Mouse (Mus musculus) liver, adult 2 months (tissue): ENCODE measurements at regions not wholly inside any gene's neighbourhood (a gene's known extent, or its start where the extent isn't known, plus 50 kb on each side); places are given as distances from the start of the nearest gene placed in this dataset.

ENCODE experiments used
- DNase-seq: peaks from one replicate; pipeline ENCODE4 v3.0.0-alpha.2; 2011; ENCODE audit warnings: low read depth, low spot score; ENCODE audit errors: extremely low read depth
- H3K27ac ChIP-seq: fragments of 200-500 bp; replicated peaks from 2 replicates; pipeline ENCODE4 v1.5.1; 2012; ENCODE audit warnings: low read depth, mild to moderate bottlenecking, control low read depth, inconsistent platforms, low read length; ENCODE audit not compliant: insufficient read depth
- H3K27me3 ChIP-seq: fragments of 200-500 bp; 2 replicates; pipeline ENCODE4 v1.6.1; 2012; ENCODE audit warnings: mild to moderate bottlenecking, moderate library complexity, low read length, inconsistent platforms; ENCODE audit not compliant: control insufficient read depth, insufficient read depth
- H3K36me3 ChIP-seq: fragments of 200-500 bp; 2 replicates; pipeline ENCODE4 v1.6.1; 2012; ENCODE audit warnings: low read length, inconsistent platforms; ENCODE audit not compliant: control insufficient read depth, insufficient read depth
- H3K4me1 ChIP-seq: fragments of 200-500 bp; 2 replicates; pipeline ENCODE4 v1.6.1; 2011; ENCODE audit warnings: low read length; ENCODE audit not compliant: control insufficient read depth, insufficient read depth
- H3K4me3 ChIP-seq: fragments of 200-500 bp; 2 replicates; pipeline ENCODE4 v1.5.1; 2011; ENCODE audit warnings: low read depth, mild to moderate bottlenecking, control low read depth, low read length, moderate library complexity; ENCODE audit not compliant: insufficient read depth
- H3K79me2 ChIP-seq: fragments of 200-500 bp; 2 replicates; pipeline ENCODE4 v1.6.1; 2012; ENCODE audit warnings: inconsistent platforms, mild to moderate bottlenecking, low read length, moderate library complexity; ENCODE audit not compliant: control insufficient read depth, insufficient read depth
- H3K9ac ChIP-seq: fragments of 200-500 bp; 2 replicates; pipeline ENCODE4 v1.6.1; 2012; ENCODE audit warnings: low read depth, mild to moderate bottlenecking, control low read depth, inconsistent platforms, low read length
- CTCF ChIP-seq: fragments of 200-500 bp; IDR thresholded peaks from 2 replicates; pipeline ENCODE4 v1.5.1; 2011; ENCODE audit warnings: low read depth, low read length, control low read depth
- POLR2A ChIP-seq: fragments of 200-500 bp; IDR thresholded peaks from 2 replicates; pipeline ENCODE4 v1.6.1; 2011; ENCODE audit warnings: low read length, control low read depth; ENCODE audit not compliant: insufficient read depth; ENCODE audit errors: extremely low read depth
- WGBS: fragments of 180-500 bp; shearing (Covaris S2); methylation state at CpG from one replicate; pipeline ENCODE4 v1.1.7; 2018; 5-methylcytosine and 5-hydroxymethylcytosine counted together

DNA sequence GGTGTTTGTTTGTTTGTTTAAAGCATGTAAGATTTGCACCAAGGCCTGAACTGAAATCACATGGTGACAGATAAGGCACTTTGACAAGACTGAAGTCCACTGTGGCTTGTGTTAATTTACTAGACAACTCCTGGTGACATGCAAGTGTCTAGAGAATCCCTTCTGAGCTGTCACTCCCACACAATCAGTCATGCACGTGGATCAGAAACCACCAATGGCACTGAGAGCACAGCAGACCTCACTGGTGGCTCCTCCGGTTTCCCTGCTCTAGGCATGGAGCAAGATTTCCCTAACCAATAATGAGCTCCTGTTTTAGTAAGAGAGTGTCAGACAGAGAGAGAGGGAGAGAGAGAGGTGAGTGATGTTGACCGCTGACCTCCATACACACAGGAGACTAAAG lies 63.1 kb upstream of the Tle3 start:
- peak; percentile 74 for DNase-seq
- peaks cover 15% of the 10 kb centered on the region; the same call in 1 of the 2 replicates for H3K4me1 ChIP-seq
- H3K79me2 ChIP-seq, result no peaks in the 10 kb centered on the region
- no peak overlapping the region for H3K4me3 ChIP-seq
- no peak overlapping the region for H3K27ac ChIP-seq
- no peak overlapping the region for H3K9ac ChIP-seq
- 69% methylated on average over 3 of the region's 3 CpGs for WGBS
- no peaks in the 10 kb centered on the region for H3K36me3 ChIP-seq
- no peaks in the 10 kb centered on the region for H3K27me3 ChIP-seq
- TF ChIP-seq CTCF, result no peak
- TF ChIP-seq POLR2A, result no peak

DNA sequence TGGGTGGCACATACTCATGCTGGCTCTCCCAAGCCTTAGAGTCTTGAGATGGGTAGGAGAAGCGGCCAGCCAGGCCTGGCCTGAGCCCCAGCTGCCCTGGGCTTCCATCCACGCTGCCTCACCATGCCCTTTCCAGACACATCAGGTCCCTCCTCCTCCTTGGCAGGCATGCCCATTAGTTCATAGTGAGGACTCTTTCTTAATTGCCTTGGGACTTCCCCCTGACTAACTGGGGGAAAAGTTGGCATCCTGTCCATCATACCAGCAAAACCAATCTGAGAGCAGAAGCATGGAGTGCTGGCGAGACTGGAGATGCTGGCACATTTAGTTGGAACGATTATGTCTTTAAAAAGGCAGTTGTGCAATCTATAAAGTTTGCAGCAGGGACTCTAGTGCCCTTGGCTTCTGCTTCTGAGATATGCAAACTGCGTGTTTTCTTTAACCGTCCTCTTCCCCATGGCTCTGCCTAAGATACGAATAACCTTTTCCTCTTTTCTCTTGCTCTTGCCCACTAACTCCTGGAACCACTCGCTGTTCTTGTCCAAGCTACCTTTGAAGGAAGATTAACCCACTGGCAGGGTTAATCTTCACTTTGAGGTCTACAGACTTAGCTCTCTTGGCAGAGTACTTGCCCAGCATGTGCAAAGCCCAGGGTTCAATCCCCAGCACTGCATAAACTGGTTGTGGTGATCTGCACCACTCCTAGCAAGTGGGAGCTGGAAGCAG lies 62.2 kb upstream of the Tle3 start:
- Histone ChIP-seq H3K27me3 (no peaks in the 10 kb centered on the region), H3K79me2 (no peaks in the 10 kb centered on the region), H3K4me3 (no peak overlapping the region), H3K36me3 (no peaks in the 10 kb centered on the region), H3K9ac (no peak overlapping the region), H3K4me1 (peaks cover 21% of the 10 kb centered on the region; the same call in 1 of the 2 replicates), H3K27ac (no peak overlapping the region)
- WGBS, result 25% methylated on average over 8 of the region's 8 CpGs
- no peak for TF ChIP-seq POLR2A
- TF ChIP-seq CTCF, result no peak
- DNase-seq, result peak; percentile 82

DNA sequence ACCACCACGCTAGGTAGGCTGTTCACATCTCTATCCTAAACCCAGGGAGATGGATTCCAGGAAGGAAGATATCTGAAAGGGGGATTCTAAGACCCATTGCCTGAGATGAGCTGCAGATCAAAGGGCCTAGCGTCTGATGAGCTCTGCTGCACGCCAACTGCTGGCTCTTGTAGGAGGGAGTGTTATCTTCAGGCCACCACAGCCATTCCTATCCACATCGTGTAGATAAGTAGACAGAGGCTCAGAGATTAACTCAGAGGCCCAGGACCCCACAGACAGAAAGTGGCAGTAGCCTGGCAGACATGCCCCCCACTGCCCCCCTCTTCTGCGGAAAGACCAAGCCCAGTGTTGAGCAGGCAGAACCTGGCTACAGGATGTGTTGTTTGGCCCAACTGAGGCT lies 61.6 kb upstream of the Tle3 start:
- WGBS, result 85% methylated on average over 5 of the region's 5 CpGs
- Histone ChIP-seq H3K9ac (no peak overlapping the region), H3K4me1 (peaks cover 27% of the 10 kb centered on the region), H3K27ac (no peak overlapping the region), H3K79me2 (no peaks in the 10 kb centered on the region), H3K27me3 (no peaks in the 10 kb centered on the region), H3K4me3 (no peak overlapping the region), H3K36me3 (no peaks in the 10 kb centered on the region)
- no peak for TF ChIP-seq CTCF
- no peak for TF ChIP-seq POLR2A
- DNase-seq, result no peak

DNA sequence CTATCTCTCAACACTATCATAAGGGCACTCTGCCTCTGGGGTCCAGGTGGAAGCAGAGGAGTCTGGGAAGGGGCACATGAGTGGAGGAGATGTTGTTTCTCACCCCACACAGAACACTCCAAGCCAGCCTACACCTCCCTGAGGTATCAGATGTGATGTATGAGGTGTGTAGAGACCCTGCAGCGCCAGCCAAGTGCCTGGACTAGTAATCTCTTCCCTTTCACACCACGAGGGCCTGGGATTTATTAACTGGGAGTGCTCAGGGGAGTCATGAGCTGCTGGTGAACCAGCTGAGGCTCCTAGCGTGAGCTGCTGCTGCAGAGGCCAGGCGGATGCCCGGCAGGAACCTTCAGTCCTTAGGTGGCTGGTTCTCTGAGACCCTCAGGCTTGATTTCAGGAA lies 60.6 kb upstream of the Tle3 start:
- Histone ChIP-seq H3K27me3 (no peaks in the 10 kb centered on the region), H3K4me3 (no peak overlapping the region), H3K36me3 (no peaks in the 10 kb centered on the region), H3K27ac (no peak overlapping the region), H3K79me2 (no peaks in the 10 kb centered on the region), H3K4me1 (peaks cover 29% of the 10 kb centered on the region), H3K9ac (no peak overlapping the region)
- WGBS, result 93% methylated on average over 5 of the region's 5 CpGs
- TF ChIP-seq CTCF (no peak), POLR2A (no peak)
- no peak for DNase-seq

DNA sequence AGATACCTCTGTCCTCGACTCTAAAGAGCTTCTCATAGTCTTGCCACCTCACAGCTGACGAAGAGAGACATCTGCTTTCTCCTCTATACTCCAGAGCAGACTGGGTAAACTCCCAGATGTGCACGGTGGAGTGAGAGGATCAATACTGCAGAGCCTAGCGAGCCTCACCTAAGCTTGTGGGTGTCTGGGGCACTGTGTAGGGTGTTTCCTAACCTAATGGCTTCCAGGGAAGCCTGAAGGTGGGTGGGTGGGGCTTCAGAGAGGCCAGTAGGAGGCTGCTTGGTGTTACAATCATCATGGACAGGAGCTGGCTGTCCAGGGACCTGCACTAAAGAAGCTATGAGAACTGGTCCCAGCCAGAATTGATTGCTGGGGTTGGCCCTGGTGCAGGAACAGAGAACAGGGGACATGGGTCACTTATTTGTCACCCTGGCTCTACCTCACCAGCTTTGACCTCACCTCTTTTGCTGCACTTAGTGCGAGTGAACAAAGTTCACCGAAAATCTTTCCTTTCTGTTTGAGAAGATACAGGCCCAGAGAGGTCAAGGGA lies 57.5 kb upstream of the Tle3 start:
- TF ChIP-seq POLR2A, result no peak
- TF ChIP-seq CTCF, result no peak
- Histone ChIP-seq H3K79me2 (no peaks in the 10 kb centered on the region), H3K36me3 (no peaks in the 10 kb centered on the region), H3K4me3 (no peak overlapping the region), H3K9ac (no peak overlapping the region), H3K27me3 (no peaks in the 10 kb centered on the region), H3K4me1 (peaks cover 30% of the 10 kb centered on the region), H3K27ac (no peak overlapping the region)
- WGBS, result 13% methylated on average over 6 of the region's 6 CpGs
- peak; percentile 98 for DNase-seq

DNA sequence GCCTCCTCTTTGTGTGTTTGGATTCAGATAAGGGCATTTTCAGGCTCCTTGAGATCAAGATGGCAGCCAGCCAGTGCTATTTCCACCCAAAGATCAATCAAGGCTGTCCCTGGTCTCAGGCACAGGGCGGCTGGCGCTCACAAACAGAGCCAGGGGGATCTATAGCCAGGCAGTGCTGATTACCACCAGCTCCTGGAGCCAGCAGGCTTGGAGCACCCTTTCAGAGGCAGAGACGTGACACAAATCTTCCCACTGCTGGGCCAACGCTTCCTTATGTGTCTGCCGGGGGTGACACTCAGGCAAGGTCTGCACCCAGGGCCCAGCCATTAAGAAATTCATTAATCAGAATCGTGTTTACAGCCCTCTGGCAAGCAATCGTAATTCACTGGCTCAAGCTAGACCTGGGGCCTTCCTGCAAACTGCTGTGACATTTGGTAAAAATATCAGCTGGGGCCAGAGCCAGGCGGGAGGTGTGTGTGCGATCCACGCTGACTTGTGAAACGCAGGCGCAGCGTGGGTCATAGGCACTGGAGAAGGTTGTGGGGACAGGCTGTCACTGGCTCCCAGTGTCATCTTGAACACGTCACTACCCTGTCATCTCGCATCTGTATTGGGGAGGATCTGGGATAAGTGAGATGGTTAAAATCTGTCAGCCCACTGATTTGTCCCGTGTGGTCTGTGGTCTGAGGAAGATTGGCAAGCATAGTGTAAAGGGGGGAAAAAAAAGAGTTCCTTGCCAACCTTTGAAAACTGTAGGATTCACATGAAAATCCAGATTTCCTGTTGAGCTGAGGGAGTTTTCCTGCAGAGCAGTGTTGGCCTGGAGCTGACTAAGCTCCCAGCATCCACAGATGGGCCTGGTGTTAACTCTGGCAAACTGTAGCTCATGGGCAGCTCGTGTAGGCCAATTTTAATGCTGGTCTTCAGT lies 56.5 kb upstream of the Tle3 start:
- peak overlapping the region; percentile 15 for H3K27ac ChIP-seq
- no peaks in the 10 kb centered on the region for H3K79me2 ChIP-seq
- no peak overlapping the region for H3K4me3 ChIP-seq
- DNase-seq, result peak; percentile 50
- TF ChIP-seq CTCF (no peak), POLR2A (no peak)
- 12% methylated on average over 17 of the region's 17 CpGs for WGBS
- H3K27me3 ChIP-seq, result no peaks in the 10 kb centered on the region
- H3K4me1 ChIP-seq, result peaks cover 32% of the 10 kb centered on the region
- H3K9ac ChIP-seq, result no peak overlapping the region
- no peaks in the 10 kb centered on the region for H3K36me3 ChIP-seq
